Mouse (Mus musculus) thymus, adult 2 months (tissue): ENCODE results near the gene Fbln1.

Experiments
- CTCF ChIP-seq: fragments of 200-500 bp; IDR thresholded peaks from 2 replicates; pipeline ENCODE4 v1.5.1; 2012; ENCODE audit warnings: mild to moderate bottlenecking, control low read depth, low read length, moderate library complexity, borderline replicate concordance; ENCODE audit not compliant: control insufficient read depth, poor library complexity, insufficient read depth; ENCODE audit errors: extremely low read depth
- POLR2A ChIP-seq: fragments of 200-500 bp; IDR thresholded peaks from 2 replicates; pipeline ENCODE4 v1.6.1; 2012; ENCODE audit warnings: mild to moderate bottlenecking, low read length, control low read depth, moderate library complexity; ENCODE audit not compliant: control insufficient read depth, poor library complexity, insufficient read depth; ENCODE audit errors: extremely low read depth

GRCm38 (mm10) chr15:85238821-85239745 is 33.3 kb downstream of the Fbln1 start:
- TF ChIP-seq CTCF (no peak), POLR2A (no peak)
